13 mouse cellular contexts compared by ENCODE assay signal in the genomic region with DNA sequence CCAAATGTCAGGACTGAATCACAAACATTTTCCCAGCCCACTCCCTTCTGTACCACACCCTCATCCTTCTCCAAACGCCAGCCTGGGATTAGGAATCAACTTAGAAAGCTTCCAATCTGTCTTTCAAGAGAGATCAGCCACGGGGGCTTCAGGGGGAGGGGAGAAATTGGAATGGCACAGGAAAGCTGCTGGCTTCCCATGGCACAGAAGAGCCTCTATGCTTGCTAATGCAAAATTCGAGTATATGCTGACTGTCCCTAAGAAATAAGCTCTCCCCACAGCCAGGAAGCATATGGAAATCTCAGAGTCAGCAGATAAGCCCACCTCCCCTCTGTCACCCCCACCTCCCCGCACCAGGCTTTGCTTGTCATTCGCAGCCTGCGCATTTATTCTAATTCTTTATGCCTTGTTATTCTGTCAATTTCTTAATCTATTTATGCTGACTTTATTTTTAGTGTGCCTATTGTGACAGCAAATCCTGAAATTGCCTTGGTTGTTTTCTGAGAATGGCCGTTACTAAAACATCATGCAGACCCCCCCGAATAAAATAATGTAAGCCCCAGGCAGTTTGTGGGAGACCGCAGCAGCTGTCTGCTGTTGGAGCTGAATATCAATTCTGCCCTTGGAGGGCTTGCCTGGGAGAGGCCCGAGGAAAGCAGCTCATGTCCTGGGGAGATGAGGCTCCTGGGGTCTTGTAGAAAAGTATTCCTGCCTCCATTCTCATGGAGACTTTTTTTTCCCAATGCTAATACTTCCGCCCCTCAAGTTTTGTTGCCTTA. TPM values are rescaled to one million over a fixed set of nuclear protein-coding genes. Genes with fewer than 3 reads are reported as not detected.
A peak's percentile ranks its signal among the peaks of the same experiment; 100 is the strongest.
DNase-seq lines count a peak whose midpoint lies in the region; ATAC-seq and TF ChIP-seq lines count a peak whose summit lies in the region.
"Had no signal": no experiment of that assay in that cellular context is flagged by ENCODE, and none has a peak within 500 bp of the region (broad histone marks: within the 10 kb centered on the region; RNA-seq: fewer than 3 reads in every experiment).

No protein-coding gene starts in this region.

- H3ac ChIP-seq in myocyte (ENCODE audit: control insufficient read depth, insufficient read length), result no peak overlapping the region

- DNase-seq in frontal cortex, postnatal 25 days (ENCODE audit: low spot score in 2 of 2), result no peak
- DNase-seq in midbrain, embryonic 10.5 days (ENCODE audit: low spot score), result no peak
- DNase-seq in hindbrain, embryonic 14.5 days (ENCODE audit: low spot score), result no peak
- DNase-seq in embryo, embryonic 11 days, result no peak
- DNase-seq in T-cell, adult 2 months (ENCODE audit: low spot score), result no peak
- DNase-seq: cerebellum, adult 11 months; heart, adult 11 months; heart, postnatal 36 days had no signal

- H3K9me3 ChIP-seq in midbrain, embryonic 12.5 days, result no peaks in the 10 kb centered on the region
- no peaks in the 10 kb centered on the region for H3K9me3 ChIP-seq in midbrain, embryonic 10.5 days (replicated peaks)
- no peaks in the 10 kb centered on the region for H3K9me3 ChIP-seq in hindbrain, embryonic 14.5 days (ENCODE audit: control insufficient read depth, low read length)
- H3K9me3 ChIP-seq: embryonic facial prominence, embryonic 12.5 days; limb, embryonic 15.5 days had no signal

- H3K79me2 ChIP-seq in myocyte (ENCODE audit: control insufficient read depth, insufficient read depth), result no peaks in the 10 kb centered on the region

- TF ChIP-seq POLR2A in myocyte (IDR thresholded peaks at IDR 0.05; ENCODE audit: insufficient read length, low read depth), result no peak

- H3K27ac ChIP-seq in midbrain, embryonic 12.5 days (replicated peaks), result peak overlapping the region; percentile 44
- H3K27ac ChIP-seq in midbrain, embryonic 10.5 days (replicated peaks), result no peak overlapping the region; the same call in 1 of the 2 replicates
- H3K27ac ChIP-seq in hindbrain, embryonic 14.5 days, result peak overlapping the region; percentile 68
- H3K27ac ChIP-seq: embryonic facial prominence, embryonic 12.5 days; limb, embryonic 15.5 days had no signal

- ATAC-seq in frontal cortex, adult (ENCODE audit: low TSS enrichment), result peak; percentile 44; the same call in 1 of the 2 replicates
- ATAC-seq in midbrain, embryonic 12.5 days (ENCODE audit: low FRiP score, low read depth), result peak; percentile 69; the same call in 1 of the 2 replicates
- no peak; the same call in 1 of the 2 replicates for ATAC-seq in hindbrain, embryonic 14.5 days (ENCODE audit: low FRiP score)

- H3K4me2 ChIP-seq in midbrain, embryonic 12.5 days (replicated peaks), result peak overlapping the region; percentile 22
- peak overlapping the region; percentile 24 for H3K4me2 ChIP-seq in hindbrain, embryonic 14.5 days (replicated peaks)
- peak overlapping the region; percentile 50 for H3K4me2 ChIP-seq in myocyte (ENCODE audit: low read depth)
- H3K4me2 ChIP-seq: embryonic facial prominence, embryonic 12.5 days; limb, embryonic 15.5 days had no signal

- peaks cover 12% of the 10 kb centered on the region for H3K4me1 ChIP-seq in midbrain, embryonic 12.5 days
- H3K4me1 ChIP-seq in midbrain, embryonic 10.5 days, result peaks cover 13% of the 10 kb centered on the region
- H3K4me1 ChIP-seq in hindbrain, embryonic 14.5 days (replicated peaks; ENCODE audit: control insufficient read depth, insufficient read depth, low read length), result peaks cover 11% of the 10 kb centered on the region
- H3K4me1 ChIP-seq: embryonic facial prominence, embryonic 12.5 days had no signal

- WGBS in midbrain, embryonic 12.5 days, result 25% methylated on average over 11 of the region's 11 CpGs
- 33% methylated on average over 11 of the region's 11 CpGs for WGBS in midbrain, embryonic 10.5 days
- 18% methylated on average over 11 of the region's 11 CpGs for WGBS in hindbrain, embryonic 14.5 days

- no peak overlapping the region for H3K4me3 ChIP-seq in midbrain, embryonic 12.5 days
- no peak overlapping the region for H3K4me3 ChIP-seq in midbrain, embryonic 10.5 days
- H3K4me3 ChIP-seq in hindbrain, embryonic 14.5 days (replicated peaks; ENCODE audit: low read length), result no peak overlapping the region
- no peak overlapping the region for H3K4me3 ChIP-seq in myocyte
- H3K4me3 ChIP-seq: embryonic facial prominence, embryonic 12.5 days; limb, embryonic 15.5 days had no signal

- H3K36me3 ChIP-seq in midbrain, embryonic 12.5 days, result no peaks in the 10 kb centered on the region
- H3K36me3 ChIP-seq in midbrain, embryonic 10.5 days, result no peaks in the 10 kb centered on the region
- H3K36me3 ChIP-seq in hindbrain, embryonic 14.5 days (replicated peaks; ENCODE audit: control insufficient read depth, insufficient read depth), result no peaks in the 10 kb centered on the region
- no peaks in the 10 kb centered on the region for H3K36me3 ChIP-seq in myocyte (ENCODE audit: control insufficient read depth, insufficient read depth)
- H3K36me3 ChIP-seq: embryonic facial prominence, embryonic 12.5 days; limb, embryonic 15.5 days had no signal

- peak overlapping the region; percentile 28 for H3K9ac ChIP-seq in midbrain, embryonic 12.5 days (replicated peaks)
- H3K9ac ChIP-seq in hindbrain, embryonic 14.5 days, result no peak overlapping the region
- H3K9ac ChIP-seq: embryonic facial prominence, embryonic 12.5 days; limb, embryonic 15.5 days had no signal

- no peaks in the 10 kb centered on the region for H3K27me3 ChIP-seq in midbrain, embryonic 12.5 days
- no peaks in the 10 kb centered on the region for H3K27me3 ChIP-seq in midbrain, embryonic 10.5 days (ENCODE audit: low read depth, poor library complexity, severe bottlenecking)
- H3K27me3 ChIP-seq in hindbrain, embryonic 14.5 days (ENCODE audit: control insufficient read depth, insufficient read depth, low read length), result no peaks in the 10 kb centered on the region
- H3K27me3 ChIP-seq in myocyte (ENCODE audit: control insufficient read depth, insufficient read depth, insufficient read length), result no peaks in the 10 kb centered on the region
- H3K27me3 ChIP-seq: embryonic facial prominence, embryonic 12.5 days; limb, embryonic 15.5 days had no signal

TF ChIP-seq in myocyte, 11 proteins besides CTCF, POLR2A, EP300 and RAD21:
- TF ChIP-seq SRF (IDR thresholded peaks at IDR 0.05; ENCODE audit: control insufficient read depth, insufficient read length, low read depth) (no peak), USF1 (IDR thresholded peaks at IDR 0.05; ENCODE audit: low read depth) (no peak)
TF ChIP-seq in myocyte: peak in this region for 0.

RNA-seq across cellular contexts. Expression of gene Ldhal6b, which starts 41.2 kb away (rescaled TPM):
- polyA plus RNA-seq in midbrain, embryonic 12.5 days (2016; fragmentation: Nextera tagmentation; extraction: Ambion mirVana), result 0.17 TPM in 1 of 2 replicates, not detected in the other
- not detected in 2 replicates for polyA plus RNA-seq in midbrain, embryonic 10.5 days (2016; fragmentation: Nextera tagmentation; extraction: Ambion mirVana)
- 0.20 TPM in 1 of 2 replicates, not detected in the other for polyA plus RNA-seq in hindbrain, embryonic 14.5 days (2014; fragmentation: Nextera tagmentation; extraction: Ambion mirVana)
- 0.06 TPM for polyA plus RNA-seq in myocyte (2012; fragmentation: generic; extraction: Trizol)
- polyA plus RNA-seq: limb, embryonic 15.5 days had no signal
